In the genomic region with DNA sequence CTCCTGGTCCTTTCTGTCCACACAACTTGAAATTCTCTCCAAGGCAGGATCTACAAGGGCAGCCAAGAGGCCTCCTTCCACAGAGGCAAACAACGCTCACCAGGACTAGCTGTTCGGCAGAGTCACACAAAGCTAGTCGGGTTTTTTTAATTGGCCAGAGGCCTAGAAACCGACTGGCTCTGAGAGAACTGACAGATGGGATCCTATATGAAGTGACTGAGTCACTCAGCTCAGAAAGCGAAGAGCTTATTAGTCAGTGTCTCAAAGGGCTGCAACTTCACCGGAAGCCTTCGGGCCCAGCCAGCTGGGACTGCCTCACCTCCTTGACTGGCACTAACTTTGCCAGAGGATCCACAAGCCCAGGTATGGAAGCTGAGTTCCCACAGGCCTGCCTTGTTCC, we compare ENCODE assay signal across 9 mouse cellular contexts. TPM values are rescaled to one million over a fixed set of nuclear protein-coding genes. Genes with fewer than 3 reads are reported as not detected.
DNase-seq lines count a peak whose midpoint lies in the region; ATAC-seq lines count a peak whose summit lies in the region.
"Had no signal": no experiment of that assay in that cellular context is flagged by ENCODE, and none has a peak within 500 bp of the region (broad histone marks: within the 10 kb centered on the region; RNA-seq: fewer than 3 reads in every experiment).

No protein-coding gene starts in this region.

- H3K9ac ChIP-seq in forebrain, embryonic 13.5 days: no peak overlapping the region
- no peak overlapping the region for H3K9ac ChIP-seq in forebrain, embryonic 11.5 days (ENCODE audit: low read length)
- no peak overlapping the region for H3K9ac ChIP-seq in midbrain, embryonic 14.5 days (replicated peaks; ENCODE audit: low read length)

- intact Hi-C loops in gastrocnemius, postnatal 14 days (cut with DNase I; ENCODE audit: low total_unique reads): no loop called here

- H3K9me3 ChIP-seq in forebrain, embryonic 13.5 days (replicated peaks): no peaks in the 10 kb centered on the region
- no peaks in the 10 kb centered on the region for H3K9me3 ChIP-seq in forebrain, embryonic 11.5 days (ENCODE audit: control insufficient read depth, low read length)
- no peaks in the 10 kb centered on the region for H3K9me3 ChIP-seq in midbrain, embryonic 14.5 days (ENCODE audit: control insufficient read depth, low read length)

- H3K4me2 ChIP-seq in forebrain, embryonic 13.5 days: no peak overlapping the region
- H3K4me2 ChIP-seq in forebrain, embryonic 11.5 days (ENCODE audit: low read depth, low read length, severe bottlenecking): no peak overlapping the region
- H3K4me2 ChIP-seq in midbrain, embryonic 14.5 days (ENCODE audit: low read length): no peak overlapping the region

- H3K27me3 ChIP-seq in forebrain, embryonic 13.5 days: no peaks in the 10 kb centered on the region
- no peaks in the 10 kb centered on the region for H3K27me3 ChIP-seq in forebrain, embryonic 11.5 days (ENCODE audit: control insufficient read depth, insufficient read depth, low read length)
- no peaks in the 10 kb centered on the region for H3K27me3 ChIP-seq in midbrain, embryonic 14.5 days (ENCODE audit: control insufficient read depth, insufficient read depth, low read length)

- peaks cover 32% of the 10 kb centered on the region for H3K4me1 ChIP-seq in forebrain, embryonic 13.5 days
- peaks cover 9% of the 10 kb centered on the region for H3K4me1 ChIP-seq in forebrain, embryonic 11.5 days (replicated peaks; ENCODE audit: control insufficient read depth, insufficient read depth, low read length)
- H3K4me1 ChIP-seq in midbrain, embryonic 14.5 days (ENCODE audit: control insufficient read depth, insufficient read depth, low read length): peaks cover 18% of the 10 kb centered on the region

- ATAC-seq in forebrain, embryonic 13.5 days: peak; percentile 38; the same call in 1 of the 2 replicates
- ATAC-seq in forebrain, embryonic 11.5 days (replicated peaks; ENCODE audit: low FRiP score): no peak
- no peak for ATAC-seq in midbrain, embryonic 14.5 days (ENCODE audit: low FRiP score, low TSS enrichment)

- H3K36me3 ChIP-seq in forebrain, embryonic 13.5 days (ENCODE audit: poor library complexity, severe bottlenecking): no peaks in the 10 kb centered on the region
- no peaks in the 10 kb centered on the region for H3K36me3 ChIP-seq in forebrain, embryonic 11.5 days (ENCODE audit: control insufficient read depth, insufficient read depth, low read length)
- H3K36me3 ChIP-seq in midbrain, embryonic 14.5 days (ENCODE audit: control insufficient read depth, insufficient read depth, low read length): no peaks in the 10 kb centered on the region

- no peak overlapping the region for H3K4me3 ChIP-seq in forebrain, embryonic 13.5 days
- H3K4me3 ChIP-seq in forebrain, embryonic 11.5 days (ENCODE audit: low read depth, low read length): no peak overlapping the region
- no peak overlapping the region for H3K4me3 ChIP-seq in midbrain, embryonic 14.5 days (replicated peaks; ENCODE audit: low read depth, low read length)

- DNase-seq in forebrain, embryonic 11.5 days (ENCODE audit: low spot score): no peak
- DNase-seq in adipocyte (ENCODE audit: low spot score): peak; percentile 47
- peak; percentile 60 to 82 for DNase-seq in frontal cortex, adult 2 months (ENCODE audit: extremely low spot score in 1 of 2, low spot score in 1 of 2)
- DNase-seq in midbrain, embryonic 14.5 days: peak; percentile 46
- DNase-seq in B cell, adult 2 months: no peak
- DNase-seq in gastrocnemius, postnatal 14 days: no peak
- DNase-seq in heart, adult 11 months: no peak
- DNase-seq: kidney, postnatal 10 days had no signal

- WGBS in forebrain, embryonic 13.5 days: 41% methylated on average over 7 of the region's 7 CpGs
- WGBS in forebrain, embryonic 11.5 days: 76% methylated on average over 7 of the region's 7 CpGs
- WGBS in midbrain, embryonic 14.5 days: 46% methylated on average over 7 of the region's 7 CpGs

- H3K27ac ChIP-seq in forebrain, embryonic 13.5 days: peak overlapping the region; percentile 78
- H3K27ac ChIP-seq in forebrain, embryonic 11.5 days (ENCODE audit: low read depth, low read length): no peak overlapping the region
- H3K27ac ChIP-seq in midbrain, embryonic 14.5 days (replicated peaks; ENCODE audit: low read depth, low read length): peak overlapping the region; percentile 41

RNA-seq across cellular contexts. Expression of a gene that starts 55.5 kb away (rescaled TPM):
- 17.8 and 19.2 TPM in 2 replicates for polyA plus RNA-seq in forebrain, embryonic 13.5 days (2015; fragmentation: Nextera tagmentation; extraction: Ambion mirVana)
- 23.0 and 26.2 TPM in 2 replicates for polyA plus RNA-seq in forebrain, embryonic 11.5 days (2014; fragmentation: Nextera tagmentation; extraction: Ambion mirVana)
- polyA plus RNA-seq in frontal cortex, adult 2 months (2012; rRNA removed): 74.6 and 80.1 TPM in 2 replicates
- polyA plus RNA-seq in midbrain, embryonic 14.5 days (2014; fragmentation: Nextera tagmentation; extraction: Ambion mirVana): 23.2 and 25.3 TPM in 2 replicates
- total RNA-seq in gastrocnemius, postnatal 14 days (2021): 10 to 100 TPM; 75.7 to 81.9 TPM

Comparison
In these comparisons a context has a peak if more than half of its experiments do, and no peak if none do; other contexts are left out.
1. DNase-seq: peak in adipocyte (single experiment), frontal cortex, adult 2 months (2 of 2) and midbrain, embryonic 14.5 days (single experiment); none in forebrain, embryonic 11.5 days (single experiment), B cell, adult 2 months (0 of 2), gastrocnemius, postnatal 14 days (single experiment) and heart, adult 11 months (single experiment).